Mouse (Mus musculus) kidney, postnatal 4 days (tissue): Measurements from ENCODE around the gene Mfsd11.

Experiments used
- DNase-seq, 2 experiments: peaks; one replicate each; pipeline ENCODE4 v3.0.0; 2021; ENCODE audit warnings: mixed read lengths in 2 of 2

The Mfsd11 gene

GRCm38 (mm10) chr11:116852291-116852890 lies at the start of gene Mfsd11:
Mfsd11 (plus strand) TSS chr11:116852440.
- peak; percentile 84 to 92 for DNase-seq

GRCm38 (mm10) chr11:116802709-116803108 lies 49.5 kb upstream of the Mfsd11 start:
- no peak for DNase-seq

GRCm38 (mm10) chr11:116806136-116807071 lies 45.8 kb upstream of the Mfsd11 start:
- peak in 1 of 2 experiments; percentile 37 for DNase-seq

GRCm38 (mm10) chr11:116807116-116807515 lies 45.1 kb upstream of the Mfsd11 start:
- DNase-seq: peak in 1 of 2 experiments; percentile 50

- DNase-seq: no peak
Observed at GRCm38 (mm10) chr11:116807526-116807925, 44.7 kb upstream of the Mfsd11 start.

GRCm38 (mm10) chr11:116807938-116808606 lies 44.2 kb upstream of the Mfsd11 start:
- DNase-seq: peak; percentile 90 to 93

GRCm38 (mm10) chr11:116808811-116809395 lies 43.3 kb upstream of the Mfsd11 start:
- no peak for DNase-seq

GRCm38 (mm10) chr11:116809520-116809919 lies 42.7 kb upstream of the Mfsd11 start:
- DNase-seq: no peak

- DNase-seq: no peak
Observed at GRCm38 (mm10) chr11:116810528-116810927, 41.7 kb upstream of the Mfsd11 start.

- peak; percentile 78 to 86 for DNase-seq
Observed at GRCm38 (mm10) chr11:116810983-116811901, 41.0 kb upstream of the Mfsd11 start.

GRCm38 (mm10) chr11:116812793-116813529 lies 39.3 kb upstream of the Mfsd11 start:
- DNase-seq: peak; percentile 73 to 81

GRCm38 (mm10) chr11:116813610-116814009 lies 38.6 kb upstream of the Mfsd11 start:
- DNase-seq: no peak

GRCm38 (mm10) chr11:116814076-116814883 lies 38.0 kb upstream of the Mfsd11 start:
- DNase-seq: peak; percentile 83 to 88

- DNase-seq: peak in 1 of 2 experiments; percentile 55
Observed at GRCm38 (mm10) chr11:116814884-116815415, 37.3 kb upstream of the Mfsd11 start.

GRCm38 (mm10) chr11:116816769-116817168 lies 35.5 kb upstream of the Mfsd11 start:
- DNase-seq: peak in 1 of 2 experiments; percentile 52

- DNase-seq: no peak
Observed at GRCm38 (mm10) chr11:116817567-116817966, 34.7 kb upstream of the Mfsd11 start.

GRCm38 (mm10) chr11:116818722-116819121 lies 33.5 kb upstream of the Mfsd11 start:
- peak in 1 of 2 experiments; percentile 61 for DNase-seq

- DNase-seq: no peak
Observed at GRCm38 (mm10) chr11:116819932-116820593, 32.2 kb upstream of the Mfsd11 start.
